Mouse (Mus musculus): Measurements from ENCODE around the gene Rab6a. TPM values are rescaled to one million over a fixed set of nuclear protein-coding genes. Genes with fewer than 3 reads are reported as not detected.

The Rab6a gene
- polyA plus RNA-seq, 1 experiment from 2014 or later: 122 TPM

DNA sequence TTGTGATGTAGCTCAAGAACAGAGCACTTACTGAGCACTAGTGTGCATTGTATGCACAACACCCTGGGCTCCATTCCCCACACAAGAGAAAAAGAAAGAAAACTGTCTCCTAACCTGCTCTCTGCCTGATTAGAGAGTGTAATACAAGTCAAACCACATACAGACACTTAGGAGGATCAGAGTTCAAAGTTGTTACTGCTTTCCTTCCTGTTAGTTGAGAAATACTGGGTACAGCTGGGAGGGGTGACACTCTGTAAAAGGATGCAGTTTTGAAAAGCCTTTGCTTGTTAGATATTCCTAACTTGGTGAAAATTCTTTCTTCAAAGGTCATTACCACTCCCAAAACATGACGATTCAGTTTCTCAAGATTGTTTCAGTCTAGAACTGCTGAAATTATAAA lies 17.4 kb upstream of the Rab6a start:
- WGBS: 14% methylated on average over 1 of the region's 1 CpGs
- no peaks in the 10 kb centered on the region for H3K36me3 ChIP-seq (ENCODE audit: control insufficient read depth, insufficient read depth)
- H3K4me1 ChIP-seq (replicated peaks; ENCODE audit: control insufficient read depth, insufficient read depth, low read length): no peaks in the 10 kb centered on the region
- TF ChIP-seq CTCF (IDR thresholded peaks at IDR 0.05; ENCODE audit: low read depth): no peak
- H3K9ac ChIP-seq (ENCODE audit: low read depth, low read length): peak overlapping the region; percentile 38; the same call in 1 of the 2 replicates
- H3K27me3 ChIP-seq (replicated peaks; ENCODE audit: control insufficient read depth, insufficient read depth, low read length): no peaks in the 10 kb centered on the region
- H3K27ac ChIP-seq (ENCODE audit: low read depth, low read length): peak overlapping the region; percentile 88
- ATAC-seq: peak; percentile 66
- no peaks in the 10 kb centered on the region for H3K9me3 ChIP-seq (ENCODE audit: control insufficient read depth)
- peak overlapping the region; percentile 44 for H3K4me2 ChIP-seq (replicated peaks; ENCODE audit: low read depth)
- no peak overlapping the region for H3K4me3 ChIP-seq (ENCODE audit: low read depth, low read length)

DNA sequence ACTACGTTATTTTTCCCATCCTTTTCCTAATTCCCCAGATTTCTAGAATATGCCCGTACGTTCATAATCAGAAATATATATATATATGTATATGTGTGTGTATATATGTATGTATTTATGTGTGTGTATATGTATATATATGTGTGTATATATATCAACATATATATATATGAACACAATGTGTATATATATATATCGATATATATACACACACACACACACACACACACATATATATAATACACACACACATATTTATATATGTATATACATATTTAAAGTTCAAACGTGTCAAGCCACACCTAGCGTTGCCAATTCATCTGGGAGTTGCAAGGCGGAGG lies 16.7 kb upstream of the Rab6a start:
- no peaks in the 10 kb centered on the region for H3K27me3 ChIP-seq (replicated peaks; ENCODE audit: control insufficient read depth, insufficient read depth, low read length)
- peak overlapping the region; percentile 97 for H3K27ac ChIP-seq (ENCODE audit: low read depth, low read length)
- ATAC-seq: no peak
- 22% methylated on average over 7 of the region's 7 CpGs for WGBS
- H3K4me3 ChIP-seq (ENCODE audit: low read depth, low read length): peak overlapping the region; percentile 56
- no peak for TF ChIP-seq CTCF (IDR thresholded peaks at IDR 0.05; ENCODE audit: low read depth)
- H3K9ac ChIP-seq (ENCODE audit: low read depth, low read length): peak overlapping the region; percentile 67; the same call in 1 of the 2 replicates
- peak overlapping the region; percentile 73 for H3K4me2 ChIP-seq (replicated peaks; ENCODE audit: low read depth)
- no peaks in the 10 kb centered on the region for H3K4me1 ChIP-seq (replicated peaks; ENCODE audit: control insufficient read depth, insufficient read depth, low read length)
- no peaks in the 10 kb centered on the region for H3K36me3 ChIP-seq (ENCODE audit: control insufficient read depth, insufficient read depth)
- no peaks in the 10 kb centered on the region for H3K9me3 ChIP-seq (ENCODE audit: control insufficient read depth)

DNA sequence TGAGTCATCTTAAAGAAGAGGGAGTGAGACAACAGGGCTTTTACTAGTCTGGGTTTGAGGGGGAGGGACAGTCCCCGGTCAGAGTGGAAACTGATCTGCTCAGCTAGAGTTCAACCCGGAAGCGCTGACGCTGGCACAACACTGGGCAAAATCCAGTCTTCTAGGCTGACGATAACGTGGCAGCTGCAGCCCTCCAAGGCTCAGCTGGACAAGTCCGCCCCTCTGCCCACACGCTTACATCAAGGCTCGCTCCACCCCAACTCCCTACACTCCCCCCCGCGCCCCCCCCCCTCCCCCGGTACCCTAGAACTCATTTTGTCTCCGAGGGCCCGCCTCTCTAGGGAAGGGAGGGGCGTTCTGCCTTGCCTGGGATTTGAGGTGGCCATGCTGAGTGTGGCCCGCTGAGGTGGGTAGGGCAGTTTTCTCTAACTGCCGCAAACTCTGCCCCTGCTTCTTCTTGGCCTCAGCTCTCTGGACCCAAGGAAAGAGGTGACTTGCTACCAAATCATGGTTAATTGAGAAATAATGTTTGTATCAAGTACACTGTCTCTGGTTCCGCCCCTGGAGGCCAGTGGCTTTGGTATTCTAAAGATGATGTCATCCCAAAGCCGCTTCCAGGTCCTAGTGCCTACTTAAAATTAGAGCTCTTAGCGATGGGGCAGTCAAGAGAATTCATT lies 16.2 kb upstream of the Rab6a start:
- peak overlapping the region; percentile 97 for H3K27ac ChIP-seq (ENCODE audit: low read depth, low read length)
- H3K9ac ChIP-seq (ENCODE audit: low read depth, low read length): peak overlapping the region; percentile 67
- peak; percentile 96 for ATAC-seq
- H3K27me3 ChIP-seq (replicated peaks; ENCODE audit: control insufficient read depth, insufficient read depth, low read length): no peaks in the 10 kb centered on the region
- peak overlapping the region; percentile 73 for H3K4me2 ChIP-seq (replicated peaks; ENCODE audit: low read depth)
- WGBS: 3% methylated on average over 20 of the region's 20 CpGs
- TF ChIP-seq CTCF (IDR thresholded peaks at IDR 0.05; ENCODE audit: low read depth): no peak
- H3K36me3 ChIP-seq (ENCODE audit: control insufficient read depth, insufficient read depth): no peaks in the 10 kb centered on the region
- H3K4me3 ChIP-seq (ENCODE audit: low read depth, low read length): peak overlapping the region; percentile 56
- no peaks in the 10 kb centered on the region for H3K9me3 ChIP-seq (ENCODE audit: control insufficient read depth)
- H3K4me1 ChIP-seq (replicated peaks; ENCODE audit: control insufficient read depth, insufficient read depth, low read length): no peaks in the 10 kb centered on the region

DNA sequence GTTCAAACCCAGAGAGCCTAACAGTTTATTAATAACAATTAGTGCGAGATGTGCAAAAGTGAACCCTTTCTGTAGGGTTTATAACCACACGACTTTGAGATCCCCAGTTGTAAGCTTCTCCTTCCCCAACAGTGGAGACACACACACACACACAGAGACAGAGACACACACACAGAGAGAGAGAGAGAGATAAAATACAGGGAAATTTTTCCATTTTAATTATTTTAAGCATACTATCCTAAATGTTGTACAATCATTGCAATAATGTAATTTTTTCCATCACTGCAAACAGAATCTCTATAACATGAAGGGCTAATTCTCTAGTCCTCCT lies 15.7 kb upstream of the Rab6a start:
- Histone ChIP-seq H3K27ac (ENCODE audit: low read depth, low read length) (peak overlapping the region; percentile 97), H3K36me3 (ENCODE audit: control insufficient read depth, insufficient read depth) (no peaks in the 10 kb centered on the region), H3K4me2 (replicated peaks; ENCODE audit: low read depth) (peak overlapping the region; percentile 73), H3K4me3 (ENCODE audit: low read depth, low read length) (peak overlapping the region; percentile 56), H3K9me3 (ENCODE audit: control insufficient read depth) (no peaks in the 10 kb centered on the region), H3K4me1 (replicated peaks; ENCODE audit: control insufficient read depth, insufficient read depth, low read length) (no peaks in the 10 kb centered on the region), H3K9ac (ENCODE audit: low read depth, low read length) (peak overlapping the region; percentile 67), H3K27me3 (replicated peaks; ENCODE audit: control insufficient read depth, insufficient read depth, low read length) (no peaks in the 10 kb centered on the region)
- 8% methylated on average over 2 of the region's 2 CpGs for whole genome bisulfite sequencing
- no peak for TF ChIP-seq CTCF (IDR thresholded peaks at IDR 0.05; ENCODE audit: low read depth)
- ATAC-seq: no peak

DNA sequence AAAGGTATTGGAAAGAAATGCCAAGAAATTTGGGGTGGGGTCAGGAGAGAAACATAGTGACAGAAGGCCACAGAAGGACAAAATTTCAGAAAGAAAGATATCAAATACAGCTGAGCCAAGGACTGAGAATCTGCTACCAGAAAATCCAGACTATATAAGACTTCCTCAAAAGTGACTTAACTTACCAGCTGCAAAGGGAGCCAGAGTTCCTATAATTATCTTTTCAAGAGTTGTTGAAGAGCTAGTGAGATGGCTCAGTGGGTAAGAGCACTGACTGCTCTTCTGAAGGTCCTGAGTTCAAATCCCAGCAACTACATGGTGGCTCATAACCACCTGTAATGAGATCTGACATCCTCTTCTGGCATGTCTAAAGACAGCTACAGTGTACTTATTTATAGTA lies 13.9 kb upstream of the Rab6a start:
- ATAC-seq: no peak
- no peaks in the 10 kb centered on the region for H3K9me3 ChIP-seq (ENCODE audit: control insufficient read depth)
- H3K27ac ChIP-seq (ENCODE audit: low read depth, low read length): no peak overlapping the region
- H3K4me3 ChIP-seq (ENCODE audit: low read depth, low read length): no peak overlapping the region
- H3K4me1 ChIP-seq (replicated peaks; ENCODE audit: control insufficient read depth, insufficient read depth, low read length): no peaks in the 10 kb centered on the region
- H3K9ac ChIP-seq (ENCODE audit: low read depth, low read length): no peak overlapping the region
- H3K36me3 ChIP-seq (ENCODE audit: control insufficient read depth, insufficient read depth): no peaks in the 10 kb centered on the region
- H3K4me2 ChIP-seq (replicated peaks; ENCODE audit: low read depth): no peak overlapping the region
- H3K27me3 ChIP-seq (replicated peaks; ENCODE audit: control insufficient read depth, insufficient read depth, low read length): no peaks in the 10 kb centered on the region
- TF ChIP-seq CTCF (IDR thresholded peaks at IDR 0.05; ENCODE audit: low read depth): no peak

DNA sequence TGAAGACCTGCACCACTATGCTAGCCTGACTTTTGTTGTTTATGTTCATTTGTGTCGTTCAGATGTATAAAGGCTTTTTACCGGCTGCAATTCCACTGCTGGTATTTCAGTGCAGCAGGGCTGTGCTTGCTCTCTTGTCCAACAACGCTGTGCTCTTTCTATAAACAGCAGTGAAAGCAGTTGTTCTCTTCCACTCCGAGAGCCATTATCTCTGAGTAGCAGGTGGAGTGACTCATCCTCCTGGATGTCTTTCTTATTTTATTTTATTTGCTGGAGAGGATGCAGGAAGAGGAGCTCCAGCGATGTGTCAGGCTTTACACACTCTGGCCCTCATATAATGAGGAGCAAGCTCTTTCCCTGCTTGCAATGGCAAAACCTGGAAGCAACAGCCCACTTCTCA lies 7.0 kb upstream of the Rab6a start:
- TF ChIP-seq CTCF (IDR thresholded peaks at IDR 0.05; ENCODE audit: low read depth): no peak
- Histone ChIP-seq H3K9me3 (ENCODE audit: control insufficient read depth) (no peaks in the 10 kb centered on the region), H3K4me3 (ENCODE audit: low read depth, low read length) (no peak overlapping the region), H3K4me2 (replicated peaks; ENCODE audit: low read depth) (no peak overlapping the region), H3K9ac (ENCODE audit: low read depth, low read length) (no peak overlapping the region), H3K27me3 (replicated peaks; ENCODE audit: control insufficient read depth, insufficient read depth, low read length) (no peaks in the 10 kb centered on the region), H3K36me3 (ENCODE audit: control insufficient read depth, insufficient read depth) (no peaks in the 10 kb centered on the region), H3K27ac (ENCODE audit: low read depth, low read length) (no peak overlapping the region), H3K4me1 (replicated peaks; ENCODE audit: control insufficient read depth, insufficient read depth, low read length) (no peaks in the 10 kb centered on the region)
- ATAC-seq: no peak
- 55% methylated on average over 5 of the region's 5 CpGs for WGBS

All from intestine, postnatal 0 days (tissue).